Mouse (Mus musculus) neural tube, embryonic 15.5 days (tissue): ENCODE measurements around the gene Slc1a5. TPM values are rescaled to one million over a fixed set of nuclear protein-coding genes. Genes with fewer than 3 reads are reported as not detected.
A peak's percentile ranks its signal among the peaks of the same experiment; 100 is the strongest.

Source experiments
- ATAC-seq: fragments of 200-750 bp; cut with Nextera tagmentation; 2 replicates; pipeline ENCODE4 v1.8.0; 2017; ENCODE audit warnings: mild to moderate bottlenecking, moderate TSS enrichment, moderate library complexity; ENCODE audit not compliant: low FRiP score
- H3K27ac ChIP-seq: fragments of 300-500 bp; sonication (generic); replicated peaks from 2 replicates; pipeline ENCODE4 v1.5.1; 2015; ENCODE audit warnings: mild to moderate bottlenecking, inconsistent platforms
- H3K27me3 ChIP-seq: fragments of 300-500 bp; sonication (generic); replicated peaks from 2 replicates; pipeline ENCODE4 v1.6.1; 2015; ENCODE audit warnings: inconsistent platforms
- H3K36me3 ChIP-seq: fragments of 300-500 bp; sonication (generic); 2 replicates; pipeline ENCODE4 v1.6.1; 2015; ENCODE audit warnings: inconsistent platforms
- H3K4me1 ChIP-seq: fragments of 300-500 bp; sonication (generic); 2 replicates; pipeline ENCODE4 v1.6.1; 2015; ENCODE audit warnings: inconsistent platforms
- H3K4me2 ChIP-seq: fragments of 300-500 bp; sonication (generic); 2 replicates; pipeline ENCODE4 v1.6.1; 2015; ENCODE audit warnings: inconsistent platforms, mild to moderate bottlenecking, moderate library complexity
- H3K4me3 ChIP-seq: fragments of 300-500 bp; sonication (generic); replicated peaks from 2 replicates; pipeline ENCODE4 v1.5.1; 2015; ENCODE audit warnings: mild to moderate bottlenecking, inconsistent platforms
- H3K9ac ChIP-seq: fragments of 300-500 bp; sonication (generic); replicated peaks from 2 replicates; pipeline ENCODE4 v1.6.1; 2015; ENCODE audit warnings: mild to moderate bottlenecking, inconsistent platforms
- H3K9me3 ChIP-seq: fragments of 300-500 bp; sonication (generic); replicated peaks from 2 replicates; pipeline ENCODE4 v1.6.1; 2016; ENCODE audit warnings: inconsistent platforms
- WGBS: fragments of 180-500 bp; shearing (Covaris S2); methylation state at CpG from one replicate; pipeline ENCODE4 v1.1.7; 2015; ENCODE audit warnings: mixed read lengths; 5-methylcytosine and 5-hydroxymethylcytosine counted together
- polyA plus RNA-seq: library from polyadenylated mRNA; unstranded; fragments of >200 nt; fragmentation: Nextera tagmentation; extraction: Ambion mirVana; gene quantifications from 2 replicates; pipeline ENCODE4 v1.2.1, GENCODE M21; 2015

The Slc1a5 gene
- polyA plus RNA-seq, 1 experiment from 2014 or later = 8.7 TPM

- Histone ChIP-seq H3K4me2 (peak overlapping the region; percentile 100), H3K9me3 (no peaks in the 10 kb centered on the region), H3K36me3 (no peaks in the 10 kb centered on the region), H3K9ac (no peak overlapping the region), H3K4me1 (peaks cover 43% of the 10 kb centered on the region), H3K27ac (no peak overlapping the region), H3K27me3 (0 out of 2 replicates have a peak, but pooled peaks cover 9% of the 10 kb centered on the region), H3K4me3 (peak overlapping the region; percentile 55)
- WGBS = 30% methylated on average over 10 of the region's 10 CpGs
- ATAC-seq = no peak
These were observed 2.1 kb downstream of the Slc1a5 start for GRCm38 (mm10) chr7:16783224-16783688.

GRCm38 (mm10) chr7:16783758-16784415, 2.7 kb downstream of the Slc1a5 start:
- H3K9ac ChIP-seq = no peak overlapping the region
- H3K36me3 ChIP-seq = no peaks in the 10 kb centered on the region
- WGBS = 41% methylated on average over 17 of the region's 17 CpGs
- H3K4me2 ChIP-seq = peak overlapping the region; percentile 100
- ATAC-seq = no peak
- no peak overlapping the region for H3K27ac ChIP-seq
- 0 out of 2 replicates have a peak, but pooled peaks cover 9% of the 10 kb centered on the region for H3K27me3 ChIP-seq
- peak overlapping the region; percentile 55; the same call in 1 of the 2 replicates for H3K4me3 ChIP-seq
- H3K4me1 ChIP-seq = peaks cover 43% of the 10 kb centered on the region
- no peaks in the 10 kb centered on the region for H3K9me3 ChIP-seq

GRCm38 (mm10) chr7:16784498-16784976, 3.4 kb downstream of the Slc1a5 start:
- Histone ChIP-seq H3K27me3 (0 out of 2 replicates have a peak, but pooled peaks cover 9% of the 10 kb centered on the region), H3K4me2 (no peak overlapping the region), H3K9me3 (no peaks in the 10 kb centered on the region), H3K4me3 (no peak overlapping the region), H3K27ac (no peak overlapping the region), H3K4me1 (peaks cover 43% of the 10 kb centered on the region), H3K9ac (no peak overlapping the region), H3K36me3 (no peaks in the 10 kb centered on the region)
- no peak for ATAC-seq
- WGBS = 65% methylated on average over 10 of the region's 10 CpGs

GRCm38 (mm10) chr7:16785541-16786083, 4.5 kb downstream of the Slc1a5 start:
- Histone ChIP-seq H3K4me3 (no peak overlapping the region), H3K4me1 (peaks cover 43% of the 10 kb centered on the region), H3K9ac (no peak overlapping the region), H3K36me3 (no peaks in the 10 kb centered on the region), H3K4me2 (no peak overlapping the region), H3K9me3 (no peaks in the 10 kb centered on the region), H3K27ac (no peak overlapping the region), H3K27me3 (0 out of 2 replicates have a peak, but pooled peaks cover 9% of the 10 kb centered on the region)
- WGBS = 67% methylated on average over 8 of the region's 8 CpGs
- no peak for ATAC-seq

GRCm38 (mm10) chr7:16792316-16792715, 11.2 kb downstream of the Slc1a5 start:
- H3K9ac ChIP-seq = no peak overlapping the region
- ATAC-seq = no peak
- H3K4me1 ChIP-seq = no peaks in the 10 kb centered on the region
- H3K4me3 ChIP-seq = no peak overlapping the region
- H3K36me3 ChIP-seq = no peaks in the 10 kb centered on the region
- no peaks in the 10 kb centered on the region for H3K9me3 ChIP-seq
- H3K27me3 ChIP-seq = no peaks in the 10 kb centered on the region
- no peak overlapping the region for H3K4me2 ChIP-seq
- WGBS = 85% methylated on average over 5 of the region's 5 CpGs
- no peak overlapping the region for H3K27ac ChIP-seq

GRCm38 (mm10) chr7:16793010-16793725, 12.0 kb downstream of the Slc1a5 start:
- Histone ChIP-seq H3K4me1 (no peaks in the 10 kb centered on the region), H3K4me2 (no peak overlapping the region), H3K9me3 (no peaks in the 10 kb centered on the region), H3K27ac (no peak overlapping the region), H3K27me3 (no peaks in the 10 kb centered on the region), H3K4me3 (no peak overlapping the region), H3K36me3 (no peaks in the 10 kb centered on the region), H3K9ac (no peak overlapping the region)
- 92% methylated on average over 19 of the region's 19 CpGs for WGBS
- no peak for ATAC-seq

GRCm38 (mm10) chr7:16794886-16795285, 13.7 kb downstream of the Slc1a5 start:
- no peak overlapping the region for H3K4me2 ChIP-seq
- no peaks in the 10 kb centered on the region for H3K27me3 ChIP-seq
- H3K4me1 ChIP-seq = no peaks in the 10 kb centered on the region
- H3K4me3 ChIP-seq = no peak overlapping the region
- no peaks in the 10 kb centered on the region for H3K36me3 ChIP-seq
- H3K9ac ChIP-seq = no peak overlapping the region
- H3K9me3 ChIP-seq = no peaks in the 10 kb centered on the region
- H3K27ac ChIP-seq = no peak overlapping the region
- WGBS = 94% methylated on average over 5 of the region's 5 CpGs
- ATAC-seq = no peak

- H3K4me1 ChIP-seq = peaks cover 3% of the 10 kb centered on the region
- ATAC-seq = no peak
These were observed 23.4 kb downstream of the Slc1a5 start for GRCm38 (mm10) chr7:16804409-16805028.

GRCm38 (mm10) chr7:16807936-16808335, 26.8 kb downstream of the Slc1a5 start:
- Histone ChIP-seq H3K27me3 (no peaks in the 10 kb centered on the region), H3K4me2 (no peak overlapping the region), H3K9me3 (no peaks in the 10 kb centered on the region)

More at GRCm38 (mm10) chr7:16804409-16805028, 23.4 kb downstream of the Slc1a5 start:
- Histone ChIP-seq H3K9ac (no peak overlapping the region), H3K9me3 (no peaks in the 10 kb centered on the region), H3K4me2 (no peak overlapping the region), H3K27me3 (no peaks in the 10 kb centered on the region), H3K4me3 (no peak overlapping the region), H3K27ac (no peak overlapping the region), H3K36me3 (peaks cover 22% of the 10 kb centered on the region)
- WGBS = 36% methylated on average over 8 of the region's 8 CpGs

GRCm38 (mm10) chr7:16808647-16809046, 27.5 kb downstream of the Slc1a5 start:
- Histone ChIP-seq H3K9me3 (no peaks in the 10 kb centered on the region), H3K27ac (no peak overlapping the region), H3K4me1 (peaks cover 43% of the 10 kb centered on the region), H3K36me3 (peaks cover 22% of the 10 kb centered on the region), H3K4me3 (no peak overlapping the region), H3K4me2 (no peak overlapping the region), H3K27me3 (no peaks in the 10 kb centered on the region), H3K9ac (no peak overlapping the region)
- ATAC-seq = no peak
- WGBS = 87% methylated on average over 9 of the region's 9 CpGs

More at GRCm38 (mm10) chr7:16807936-16808335, 26.8 kb downstream of the Slc1a5 start:
- Histone ChIP-seq H3K9ac (no peak overlapping the region), H3K36me3 (peaks cover 22% of the 10 kb centered on the region), H3K4me3 (no peak overlapping the region), H3K4me1 (peaks cover 36% of the 10 kb centered on the region), H3K27ac (no peak overlapping the region)
- no peak for ATAC-seq
- 88% methylated on average over 9 of the region's 9 CpGs for WGBS

GRCm38 (mm10) chr7:16809739-16810138, 28.6 kb downstream of the Slc1a5 start:
- Histone ChIP-seq H3K4me1 (peaks cover 54% of the 10 kb centered on the region), H3K27me3 (no peaks in the 10 kb centered on the region), H3K9me3 (no peaks in the 10 kb centered on the region), H3K9ac (0 out of 2 replicates have a peak overlapping the region, but pooled peaks have one; percentile 21), H3K4me2 (peak overlapping the region; percentile 69), H3K36me3 (peaks cover 22% of the 10 kb centered on the region), H3K27ac (peak overlapping the region; percentile 94; the same call in 1 of the 2 replicates), H3K4me3 (no peak overlapping the region; the same call in 1 of the 2 replicates)
- 0 out of 2 replicates have a peak, but pooled peaks have one; percentile 7 for ATAC-seq
- WGBS = 21% methylated on average over 10 of the region's 10 CpGs
